Mouse (Mus musculus) heart, embryonic 11.5 days (tissue): ENCODE data around the gene Upp2. TPM values are rescaled to one million over a fixed set of nuclear protein-coding genes. Genes with fewer than 3 reads are reported as not detected.

Experiments
- ATAC-seq: fragments of 200-750 bp; cut with Nextera tagmentation; replicated peaks from 2 replicates; pipeline ENCODE4 v1.8.0; 2017; ENCODE audit warnings: moderate library complexity; ENCODE audit not compliant: insufficient number of reproducible peaks, low FRiP score, low TSS enrichment
- H3K27ac ChIP-seq: fragments of 300-500 bp; sonication (generic); 2 replicates; pipeline ENCODE4 v1.5.1; 2014; ENCODE audit warnings: mild to moderate bottlenecking, low read depth, low read length
- H3K27me3 ChIP-seq: fragments of 300-500 bp; sonication (generic); 2 replicates; pipeline ENCODE4 v1.6.1; 2014; ENCODE audit warnings: mild to moderate bottlenecking, low read length, mixed read lengths; ENCODE audit not compliant: control insufficient read depth, insufficient read depth
- H3K36me3 ChIP-seq: fragments of 300-500 bp; sonication (generic); 2 replicates; pipeline ENCODE4 v1.6.1; 2014; ENCODE audit warnings: mild to moderate bottlenecking, low read length, moderate library complexity, mixed read lengths; ENCODE audit not compliant: control insufficient read depth, insufficient read depth
- H3K4me1 ChIP-seq: fragments of 300-500 bp; sonication (generic); 2 replicates; pipeline ENCODE4 v1.6.1; 2014; ENCODE audit warnings: low read length; ENCODE audit not compliant: control insufficient read depth, insufficient read depth
- H3K4me2 ChIP-seq: fragments of 300-500 bp; sonication (generic); 2 replicates; pipeline ENCODE4 v1.6.1; 2014; ENCODE audit warnings: mild to moderate bottlenecking, moderate library complexity
- H3K4me3 ChIP-seq: fragments of 300-500 bp; sonication (generic); 2 replicates; pipeline ENCODE4 v1.5.1; 2014; ENCODE audit warnings: low read depth, low read length
- H3K9ac ChIP-seq: fragments of 300-500 bp; sonication (generic); 2 replicates; pipeline ENCODE4 v1.6.1; 2014; ENCODE audit warnings: mild to moderate bottlenecking, low read depth, low read length, moderate library complexity
- H3K9me3 ChIP-seq: fragments of 300-500 bp; sonication (generic); replicated peaks from 2 replicates; pipeline ENCODE4 v1.6.1; 2016; ENCODE audit warnings: low read length; ENCODE audit not compliant: control insufficient read depth
- WGBS: fragments of 180-500 bp; shearing (Covaris S2); extraction: QIAGEN DNeasy Blood & Tissue Kit; methylation state at CpG from one replicate; pipeline ENCODE4 v1.1.7; 2014; ENCODE audit not compliant: insufficient replicate concordance; 5-methylcytosine and 5-hydroxymethylcytosine counted together
- polyA plus RNA-seq: library from polyadenylated mRNA; unstranded; fragments of >200 nt; fragmentation: Nextera tagmentation; extraction: Ambion mirVana; gene quantifications from 2 replicates; pipeline ENCODE4 v1.2.1, GENCODE M21; 2014

Upp2 gene
- polyA plus RNA-seq, 1 experiment from 2014 or later, result 8.4 TPM

DNA sequence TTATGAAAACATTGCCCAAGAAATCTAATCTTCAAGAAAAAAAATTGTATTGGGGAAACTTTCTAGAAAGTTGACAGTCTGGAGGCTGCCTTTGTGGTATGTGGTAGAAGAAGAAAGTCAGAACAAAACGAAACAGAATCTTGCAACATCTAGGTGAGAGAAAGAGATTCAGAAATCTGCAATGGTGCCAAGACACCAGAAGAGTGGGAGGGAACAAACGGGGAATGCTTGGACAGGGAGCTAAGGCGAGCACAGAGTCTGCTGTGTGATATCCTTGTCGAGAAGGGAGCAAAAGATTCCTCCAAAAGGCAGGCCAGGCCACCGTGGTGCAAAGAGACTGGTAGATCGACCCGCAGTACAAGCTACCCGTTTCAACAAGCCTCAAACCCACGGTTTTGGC is 232.0 kb downstream of the Upp2 start:
- Histone ChIP-seq H3K9ac (no peak overlapping the region), H3K4me3 (no peak overlapping the region), H3K36me3 (no peaks in the 10 kb centered on the region), H3K9me3 (no peaks in the 10 kb centered on the region), H3K4me1 (no peaks in the 10 kb centered on the region), H3K27me3 (no peaks in the 10 kb centered on the region), H3K27ac (no peak overlapping the region), H3K4me2 (no peak overlapping the region)
- WGBS, result 75% methylated on average over 9 of the region's 9 CpGs
- no peak for ATAC-seq

GRCm38 (mm10) chr2:58799623-58800022 is 232.5 kb downstream of the Upp2 start:
- ATAC-seq, result no peak
- no peak overlapping the region for H3K4me2 ChIP-seq
- no peaks in the 10 kb centered on the region for H3K4me1 ChIP-seq
- H3K27ac ChIP-seq, result no peak overlapping the region
- H3K9me3 ChIP-seq, result no peaks in the 10 kb centered on the region
- no peak overlapping the region for H3K9ac ChIP-seq
- no peak overlapping the region for H3K4me3 ChIP-seq
- H3K27me3 ChIP-seq, result no peaks in the 10 kb centered on the region
- no peaks in the 10 kb centered on the region for H3K36me3 ChIP-seq
- WGBS, result 66% methylated on average over 5 of the region's 5 CpGs

GRCm38 (mm10) chr2:58812941-58813340 is 245.8 kb downstream of the Upp2 start:
- ATAC-seq, result no peak
- 68% methylated on average over 2 of the region's 2 CpGs for WGBS
- H3K4me3 ChIP-seq, result no peak overlapping the region
- no peak overlapping the region for H3K27ac ChIP-seq
- H3K36me3 ChIP-seq, result no peaks in the 10 kb centered on the region
- no peak overlapping the region for H3K9ac ChIP-seq
- no peaks in the 10 kb centered on the region for H3K4me1 ChIP-seq
- no peaks in the 10 kb centered on the region for H3K9me3 ChIP-seq
- H3K4me2 ChIP-seq, result no peak overlapping the region
- no peaks in the 10 kb centered on the region for H3K27me3 ChIP-seq

DNA sequence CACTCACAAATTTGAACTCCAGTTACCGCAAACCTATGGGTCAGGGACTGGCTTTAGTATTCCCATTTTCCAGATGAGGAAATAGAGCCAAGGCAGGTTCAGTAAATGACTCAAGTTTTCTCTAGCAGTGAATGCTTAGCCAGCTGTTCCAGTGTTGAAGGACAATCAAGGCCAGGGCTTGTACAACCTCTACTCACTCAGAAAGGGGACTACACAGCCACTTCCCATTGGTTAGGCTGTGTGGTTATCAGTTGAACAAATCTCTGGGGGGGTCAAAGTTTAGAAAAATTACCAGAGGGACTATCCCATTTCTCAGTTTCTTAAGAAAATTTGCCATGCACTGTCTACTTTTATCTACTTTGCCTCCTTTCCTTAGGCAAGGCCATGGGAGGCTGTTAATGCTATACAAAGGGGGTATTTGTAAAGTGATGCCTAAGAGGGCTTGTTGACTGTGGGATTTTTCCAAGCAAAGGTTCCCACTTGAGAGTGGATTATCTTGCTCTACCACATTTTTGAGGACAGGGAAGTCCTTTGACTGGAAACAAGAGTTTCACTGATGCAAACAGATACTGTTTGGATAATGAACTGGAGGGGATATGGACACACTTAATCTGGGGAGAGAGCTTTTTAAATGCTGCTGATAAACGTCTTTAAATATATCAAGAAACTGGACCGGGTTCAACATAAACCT is 262.0 kb downstream of the Upp2 start:
- no peak overlapping the region for H3K9ac ChIP-seq
- H3K4me3 ChIP-seq, result no peak overlapping the region
- no peaks in the 10 kb centered on the region for H3K36me3 ChIP-seq
- H3K9me3 ChIP-seq, result no peaks in the 10 kb centered on the region
- WGBS, result 67% methylated on average over 3 of the region's 3 CpGs
- no peak for ATAC-seq
- H3K4me1 ChIP-seq, result no peaks in the 10 kb centered on the region
- no peaks in the 10 kb centered on the region for H3K27me3 ChIP-seq
- H3K4me2 ChIP-seq, result no peak overlapping the region
- no peak overlapping the region for H3K27ac ChIP-seq

DNA sequence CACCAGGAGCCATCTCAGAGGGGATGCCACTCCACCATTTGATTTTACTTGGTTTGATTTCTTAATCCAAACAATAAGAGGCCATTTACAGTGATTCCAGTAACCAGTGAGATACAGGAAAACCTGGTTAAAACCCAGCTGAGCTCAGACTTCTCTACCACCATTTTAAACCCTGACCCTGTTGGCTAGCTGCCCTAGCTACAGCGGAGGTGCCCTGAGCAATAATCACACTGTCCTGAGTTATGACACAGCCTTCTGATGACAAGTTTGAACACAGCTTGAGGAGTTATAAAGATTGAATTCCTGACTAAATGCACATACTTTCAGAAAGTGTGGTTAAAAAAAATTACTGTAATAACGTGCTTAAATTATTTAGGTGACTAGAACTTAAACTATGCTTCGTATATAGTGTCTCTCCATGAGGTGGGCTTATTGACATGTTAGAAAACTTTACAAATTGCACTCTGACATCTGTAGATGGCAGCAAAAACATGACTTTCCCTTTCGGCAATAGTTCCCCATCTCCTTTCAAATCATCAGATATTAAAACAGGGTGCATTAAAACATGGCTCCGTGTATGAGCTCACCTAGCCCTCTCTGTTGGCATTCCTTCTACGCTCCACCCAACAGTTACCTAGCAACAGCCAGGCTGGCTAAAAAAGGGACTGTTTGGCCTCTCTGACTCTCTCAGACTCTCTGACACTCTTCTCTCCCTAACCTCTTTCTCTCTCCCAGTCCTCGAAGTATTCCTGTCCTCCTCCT is 263.1 kb downstream of the Upp2 start:
- H3K36me3 ChIP-seq, result no peaks in the 10 kb centered on the region
- no peaks in the 10 kb centered on the region for H3K27me3 ChIP-seq
- ATAC-seq, result no peak
- H3K9ac ChIP-seq, result no peak overlapping the region
- no peak overlapping the region for H3K4me2 ChIP-seq
- H3K4me3 ChIP-seq, result no peak overlapping the region
- no peak overlapping the region for H3K27ac ChIP-seq
- 62% methylated on average over 7 of the region's 7 CpGs for WGBS
- H3K4me1 ChIP-seq, result no peaks in the 10 kb centered on the region
- H3K9me3 ChIP-seq, result no peaks in the 10 kb centered on the region

DNA sequence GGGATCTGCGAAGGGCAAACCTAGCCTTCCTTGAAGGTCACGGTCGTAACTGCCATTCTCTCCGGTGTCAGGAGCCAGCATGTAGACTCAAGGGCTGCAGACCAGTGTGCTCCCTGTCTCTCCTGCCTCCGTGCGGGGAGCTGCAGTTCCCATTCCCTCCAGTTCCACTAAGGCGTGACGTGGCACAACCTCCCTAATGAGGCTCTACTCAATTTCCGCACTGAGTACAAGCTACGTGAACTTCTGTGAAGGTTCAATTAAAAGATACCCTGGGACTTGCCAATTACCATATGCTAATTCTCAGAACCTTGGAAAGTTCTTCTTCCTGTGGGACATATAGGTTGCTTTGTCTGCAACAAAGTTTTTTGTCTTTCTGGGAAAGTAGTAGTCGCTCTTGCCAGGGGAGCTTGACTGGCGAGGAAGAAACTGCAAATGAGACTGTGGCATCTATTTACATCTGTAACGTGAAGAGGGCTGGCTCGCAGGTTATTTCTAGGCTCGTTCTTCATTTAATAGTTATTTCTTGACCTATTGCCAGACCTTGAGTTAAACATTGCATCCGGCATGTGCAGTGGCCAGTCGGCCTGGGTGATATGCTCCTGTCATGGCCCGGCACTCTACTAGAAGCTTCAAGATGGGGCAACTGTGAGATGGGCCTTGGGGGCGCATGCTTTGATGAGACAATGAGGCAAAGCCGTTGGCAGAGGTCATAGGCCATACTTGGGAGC is 265.3 kb downstream of the Upp2 start:
- Histone ChIP-seq H3K4me2 (no peak overlapping the region), H3K9ac (no peak overlapping the region), H3K4me1 (no peaks in the 10 kb centered on the region), H3K9me3 (no peaks in the 10 kb centered on the region), H3K4me3 (no peak overlapping the region), H3K36me3 (no peaks in the 10 kb centered on the region), H3K27ac (no peak overlapping the region), H3K27me3 (no peaks in the 10 kb centered on the region)
- WGBS, result 85% methylated on average over 20 of the region's 20 CpGs
- no peak for ATAC-seq

GRCm38 (mm10) chr2:58841021-58841420 is 273.9 kb downstream of the Upp2 start:
- H3K4me2 ChIP-seq, result no peak overlapping the region
- WGBS, result 84% methylated on average over 3 of the region's 3 CpGs
- no peak for ATAC-seq

DNA sequence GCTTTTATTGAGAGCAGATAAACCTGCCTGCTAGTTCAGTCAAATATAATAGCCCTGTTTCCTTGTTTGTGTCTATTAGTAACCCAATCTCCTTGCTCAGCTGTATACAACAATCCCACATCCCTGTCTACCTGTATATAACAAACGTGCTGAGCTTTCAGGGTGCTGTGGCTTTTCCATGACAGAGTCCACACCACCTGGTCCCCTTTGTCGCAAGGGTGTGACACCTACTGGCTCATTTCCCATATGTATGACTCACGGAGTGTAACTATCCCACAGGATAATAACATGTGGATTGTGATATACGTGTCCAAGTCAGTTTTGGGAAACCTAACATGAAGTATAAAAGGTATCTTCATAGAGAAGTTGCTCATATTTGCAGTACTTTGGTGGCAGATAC is 275.3 kb downstream of the Upp2 start:
- Histone ChIP-seq H3K9ac (no peak overlapping the region), H3K4me2 (no peak overlapping the region), H3K27me3 (no peaks in the 10 kb centered on the region), H3K9me3 (no peaks in the 10 kb centered on the region), H3K4me3 (no peak overlapping the region), H3K4me1 (no peaks in the 10 kb centered on the region), H3K36me3 (no peaks in the 10 kb centered on the region), H3K27ac (no peak overlapping the region)
- WGBS, result 80% methylated on average over 4 of the region's 4 CpGs
- no peak for ATAC-seq

More at GRCm38 (mm10) chr2:58841021-58841420, 273.9 kb downstream of the Upp2 start:
- Histone ChIP-seq H3K27ac (no peak overlapping the region), H3K36me3 (no peaks in the 10 kb centered on the region), H3K9ac (no peak overlapping the region), H3K9me3 (no peaks in the 10 kb centered on the region), H3K4me3 (no peak overlapping the region), H3K27me3 (no peaks in the 10 kb centered on the region), H3K4me1 (no peaks in the 10 kb centered on the region)
